Mouse (Mus musculus): ENCODE results near the gene Msn. TPM values are rescaled to one million over a fixed set of nuclear protein-coding genes. Genes with fewer than 3 reads are reported as not detected.

Gene Msn
- polyA plus RNA-seq (2012): 0.85 and 1.0 TPM in 2 replicates

DNA sequence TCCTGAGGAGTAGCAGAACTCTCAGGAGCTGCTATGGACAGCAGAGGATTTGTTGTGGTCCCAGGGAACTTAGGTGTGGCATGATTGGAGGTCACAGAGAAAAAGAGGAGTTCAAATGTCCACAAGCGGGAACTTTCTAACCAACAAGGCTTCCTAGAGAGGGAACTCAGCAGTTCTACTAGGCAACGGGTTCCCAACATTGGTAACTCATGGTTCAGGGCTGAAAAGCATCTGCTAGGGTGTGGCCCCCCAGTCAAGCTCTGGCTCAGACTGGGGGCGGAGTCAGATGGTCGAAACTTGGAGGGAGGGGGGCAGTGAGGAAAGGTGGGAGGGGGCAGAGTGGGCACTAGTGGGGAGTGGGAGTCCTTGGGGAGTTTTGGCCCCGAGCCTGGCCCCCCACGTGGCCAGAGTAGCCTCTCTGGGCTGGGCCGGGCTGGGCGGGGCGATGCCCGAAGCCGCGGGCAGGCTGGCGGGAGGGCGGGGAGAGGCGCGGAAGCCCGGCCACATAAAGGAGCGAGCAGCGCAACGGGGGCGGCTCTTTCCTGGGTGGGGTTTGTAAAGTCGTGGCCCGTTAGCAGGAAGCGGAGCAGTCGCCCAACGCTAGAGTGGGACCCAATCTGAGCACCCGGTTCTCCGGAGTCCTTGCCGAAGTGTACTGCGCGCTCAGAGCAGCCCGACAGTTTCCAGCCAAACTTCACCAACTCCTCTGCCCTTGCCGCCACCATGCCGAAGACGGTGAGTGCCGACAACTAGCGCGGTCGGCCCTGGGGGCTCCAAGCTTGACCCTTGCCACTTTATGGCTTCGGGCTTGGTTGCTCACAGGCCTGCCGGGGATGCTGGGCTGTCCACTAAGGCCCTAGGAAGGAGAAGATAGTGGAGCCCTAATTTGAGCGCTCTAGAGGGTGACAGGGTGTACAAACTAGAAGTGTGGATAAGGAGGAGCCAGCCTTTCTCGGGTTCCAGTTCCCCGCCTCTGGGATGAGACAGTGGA is at the start of gene Msn:
Msn (plus strand) TSS at position 534 of the 991 bp plus-strand sequence.
- Histone ChIP-seq H3K4me1 (ENCODE audit: control insufficient read depth) (peaks cover 27% of the 10 kb centered on the region), H3K27me3 (ENCODE audit: control insufficient read depth) (peaks cover 6% of the 10 kb centered on the region; the same call in 1 of the 2 replicates), H3K9me3 (ENCODE audit: control insufficient read depth, low read length) (no peaks in the 10 kb centered on the region; the same call in 1 of the 2 replicates), H3K4me3 (replicated peaks) (peak within 1 kb of the TSS; percentile 81), H3K36me3 (ENCODE audit: control insufficient read depth) (no peaks in the 10 kb centered on the region)
- TF ChIP-seq TAL1 (IDR thresholded peaks at IDR 0.05; ENCODE audit: low read length): no peak
- no peak for TF ChIP-seq GATA1 (IDR thresholded peaks at IDR 0.05; ENCODE audit: low read length)

DNA sequence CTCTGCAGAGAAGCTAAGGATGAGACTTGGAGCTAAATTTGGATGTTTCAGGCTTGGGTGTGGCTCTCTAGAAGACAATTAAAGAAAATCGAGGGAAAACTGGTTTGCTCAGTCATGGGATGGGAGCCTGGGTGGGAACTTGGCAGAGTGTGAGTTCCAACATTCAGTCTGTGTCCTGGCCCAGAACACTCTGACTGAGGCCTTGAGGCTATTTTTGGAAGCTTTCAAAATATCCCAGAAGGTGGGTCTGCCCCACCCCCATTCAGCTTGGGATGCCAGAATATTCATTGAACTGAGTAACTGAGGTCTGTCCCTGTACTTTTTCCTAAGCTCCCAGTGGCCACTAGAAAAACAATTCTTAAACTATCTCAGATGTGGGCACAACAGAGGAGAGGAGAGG is 43.0 kb upstream of the Msn start:
- H3K27me3 ChIP-seq (ENCODE audit: control insufficient read depth): peaks cover 3% of the 10 kb centered on the region
- H3K36me3 ChIP-seq (ENCODE audit: control insufficient read depth): no peaks in the 10 kb centered on the region
- no peak overlapping the region for H3K4me3 ChIP-seq (replicated peaks)
- TF ChIP-seq GATA1 (IDR thresholded peaks at IDR 0.05; ENCODE audit: low read length): no peak
- TF ChIP-seq TAL1 (IDR thresholded peaks at IDR 0.05; ENCODE audit: low read length): no peak
- H3K4me1 ChIP-seq (ENCODE audit: control insufficient read depth): no peaks in the 10 kb centered on the region
- H3K9me3 ChIP-seq (ENCODE audit: control insufficient read depth, low read length): no peaks in the 10 kb centered on the region

DNA sequence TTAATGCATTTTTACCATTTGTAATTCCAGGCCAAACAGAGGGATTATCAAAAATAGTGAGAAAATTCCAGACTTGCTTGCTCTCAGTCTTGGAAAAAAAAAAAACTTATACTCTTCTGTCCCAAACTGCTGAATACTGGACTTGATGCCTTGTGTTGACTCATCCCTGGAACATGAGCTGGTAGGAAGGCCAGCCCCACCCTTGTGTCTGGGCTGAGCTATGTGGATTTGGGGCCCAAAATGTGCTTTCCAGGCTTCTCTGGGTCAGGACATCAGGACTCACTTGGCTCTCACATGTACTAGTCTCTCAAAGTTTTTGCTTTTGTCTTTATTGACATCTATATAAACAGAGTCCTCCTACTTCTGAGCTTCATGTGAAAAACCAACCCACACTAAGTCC is 18.1 kb upstream of the Msn start:
- H3K4me3 ChIP-seq (replicated peaks): no peak overlapping the region
- H3K9me3 ChIP-seq (ENCODE audit: control insufficient read depth, low read length): no peaks in the 10 kb centered on the region
- TF ChIP-seq TAL1 (IDR thresholded peaks at IDR 0.05; ENCODE audit: low read length) (no peak), GATA1 (IDR thresholded peaks at IDR 0.05; ENCODE audit: low read length) (no peak)
- H3K4me1 ChIP-seq (ENCODE audit: control insufficient read depth): 0 out of 2 replicates have a peak, but pooled peaks cover 2% of the 10 kb centered on the region
- H3K27me3 ChIP-seq (ENCODE audit: control insufficient read depth): no peaks in the 10 kb centered on the region
- no peaks in the 10 kb centered on the region for H3K36me3 ChIP-seq (ENCODE audit: control insufficient read depth)

DNA sequence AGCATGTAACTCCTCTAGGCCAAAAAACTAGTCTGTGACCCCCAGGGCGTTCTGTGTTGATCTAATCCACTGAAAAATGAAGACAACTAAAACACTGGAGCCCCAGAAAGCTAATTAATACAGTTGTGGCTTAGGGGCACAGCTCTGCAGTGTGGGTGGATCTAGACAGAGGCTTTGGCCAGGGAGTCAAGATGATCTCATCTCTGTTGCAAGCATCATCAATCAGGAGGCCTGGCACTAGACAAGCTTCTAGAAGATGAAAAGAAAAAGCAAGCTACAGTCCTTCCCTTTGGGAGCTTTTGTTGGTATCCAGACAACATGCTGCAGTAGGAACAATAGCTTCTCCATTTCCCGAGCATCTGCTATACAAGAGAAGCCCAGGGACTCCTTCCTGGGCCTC is 9.6 kb upstream of the Msn start:
- Histone ChIP-seq H3K27me3 (ENCODE audit: control insufficient read depth) (peaks cover 4% of the 10 kb centered on the region), H3K4me1 (ENCODE audit: control insufficient read depth) (no peaks in the 10 kb centered on the region)
- TF ChIP-seq GATA1 (IDR thresholded peaks at IDR 0.05; ENCODE audit: low read length) (no peak), TAL1 (IDR thresholded peaks at IDR 0.05; ENCODE audit: low read length) (no peak)

DNA sequence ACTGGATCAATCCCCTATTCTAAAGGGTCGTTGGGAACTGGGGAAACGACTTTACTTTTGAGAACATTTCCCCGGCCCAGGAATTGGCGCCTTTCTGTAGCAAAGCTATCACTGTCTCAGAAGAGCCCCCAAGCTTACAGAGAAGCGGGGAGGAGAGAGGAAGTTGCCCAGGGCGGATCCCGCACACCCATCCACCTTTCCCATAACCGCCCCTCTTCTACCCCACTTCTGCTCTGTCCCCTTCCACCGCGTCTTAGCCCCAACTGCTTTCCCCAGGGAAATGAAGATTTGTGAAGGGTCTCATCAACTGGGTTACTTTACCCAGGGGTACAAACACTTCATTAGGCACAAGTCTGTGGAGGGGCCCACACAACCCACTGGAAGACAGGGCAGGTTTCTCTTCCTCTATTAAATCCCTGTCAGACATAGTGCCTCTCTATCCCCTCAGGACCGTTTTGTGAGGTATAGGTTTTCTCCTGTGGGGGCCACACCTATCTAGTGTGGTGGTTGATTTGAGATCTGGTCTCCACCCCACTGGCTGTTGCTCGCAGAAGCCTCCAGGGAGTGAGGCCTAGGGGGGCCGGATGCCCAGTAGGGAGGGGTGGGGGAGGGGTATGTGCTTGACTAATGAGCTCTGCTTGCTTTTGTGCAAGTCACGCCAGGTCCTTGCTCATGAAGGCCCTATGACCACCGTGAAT is 820 bp downstream of the Msn start:
- H3K36me3 ChIP-seq (ENCODE audit: control insufficient read depth): no peaks in the 10 kb centered on the region
- H3K4me1 ChIP-seq (ENCODE audit: control insufficient read depth): peaks cover 27% of the 10 kb centered on the region
- H3K4me3 ChIP-seq (replicated peaks): peak overlapping the region; percentile 81
- peaks cover 6% of the 10 kb centered on the region; the same call in 1 of the 2 replicates for H3K27me3 ChIP-seq (ENCODE audit: control insufficient read depth)
- TF ChIP-seq TAL1 (IDR thresholded peaks at IDR 0.05; ENCODE audit: low read length): no peak
- no peak for TF ChIP-seq GATA1 (IDR thresholded peaks at IDR 0.05; ENCODE audit: low read length)
- no peaks in the 10 kb centered on the region; the same call in 1 of the 2 replicates for H3K9me3 ChIP-seq (ENCODE audit: control insufficient read depth, low read length)

More for the DNA sequence above, 9.6 kb upstream of the Msn start:
- H3K9me3 ChIP-seq (ENCODE audit: control insufficient read depth, low read length): no peaks in the 10 kb centered on the region
- H3K36me3 ChIP-seq (ENCODE audit: control insufficient read depth): no peaks in the 10 kb centered on the region
- no peak overlapping the region for H3K4me3 ChIP-seq (replicated peaks)

DNA sequence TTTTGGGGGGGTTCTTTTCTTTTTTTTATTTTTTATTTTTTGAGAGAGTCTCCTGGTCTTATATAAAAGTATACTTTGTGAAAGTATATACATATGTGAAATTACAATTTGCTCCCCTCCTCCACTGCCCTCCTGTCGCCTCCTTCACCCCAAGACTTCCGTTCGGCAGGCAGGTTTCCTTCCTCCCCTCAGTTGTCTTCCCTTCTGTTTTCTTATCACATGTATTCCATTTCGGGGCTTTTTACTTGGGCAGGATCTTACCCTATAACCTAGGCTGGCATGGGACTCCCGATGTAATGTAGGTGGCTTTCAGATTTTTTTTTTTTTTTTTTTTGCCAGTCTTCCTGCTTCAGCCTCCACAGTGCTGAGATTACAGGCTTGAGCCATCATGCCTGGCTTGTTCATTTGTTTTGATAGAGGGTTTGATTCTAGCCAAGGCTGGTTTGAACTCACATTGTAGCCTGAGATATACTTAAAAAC is 1.7 kb downstream of the Msn start:
- Histone ChIP-seq H3K27me3 (ENCODE audit: control insufficient read depth) (peaks cover 6% of the 10 kb centered on the region; the same call in 1 of the 2 replicates), H3K4me1 (ENCODE audit: control insufficient read depth) (peaks cover 27% of the 10 kb centered on the region), H3K36me3 (ENCODE audit: control insufficient read depth) (no peaks in the 10 kb centered on the region), H3K4me3 (replicated peaks) (peak overlapping the region; percentile 81), H3K9me3 (ENCODE audit: control insufficient read depth, low read length) (no peaks in the 10 kb centered on the region; the same call in 1 of the 2 replicates)
- no peak for TF ChIP-seq TAL1 (IDR thresholded peaks at IDR 0.05; ENCODE audit: low read length)
- TF ChIP-seq GATA1 (IDR thresholded peaks at IDR 0.05; ENCODE audit: low read length): no peak

DNA sequence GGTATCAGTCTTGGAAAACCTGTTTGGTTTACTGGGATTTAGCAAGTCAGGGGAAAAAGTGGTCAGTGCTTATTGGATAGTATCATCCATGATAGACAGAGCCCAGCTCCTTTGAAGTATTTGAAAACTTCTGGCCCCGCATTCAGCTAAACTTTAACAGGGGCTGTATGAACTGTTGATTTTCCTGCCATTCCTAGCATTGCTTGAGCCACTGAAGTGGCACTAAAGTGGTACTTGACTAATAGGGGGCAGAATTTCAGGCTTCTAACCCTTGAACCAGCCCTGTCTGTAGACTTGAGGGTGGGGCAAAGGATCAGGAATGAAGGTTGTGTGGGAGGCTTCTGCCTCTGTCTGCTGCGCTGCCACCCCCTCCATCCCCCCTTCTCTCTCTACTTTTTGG is 3.2 kb downstream of the Msn start:
- TF ChIP-seq TAL1 (IDR thresholded peaks at IDR 0.05; ENCODE audit: low read length) (no peak), GATA1 (IDR thresholded peaks at IDR 0.05; ENCODE audit: low read length) (no peak)
- peaks cover 27% of the 10 kb centered on the region for H3K4me1 ChIP-seq (ENCODE audit: control insufficient read depth)
- no peaks in the 10 kb centered on the region; the same call in 1 of the 2 replicates for H3K9me3 ChIP-seq (ENCODE audit: control insufficient read depth, low read length)
- no peak overlapping the region for H3K4me3 ChIP-seq (replicated peaks)
- peaks cover 6% of the 10 kb centered on the region; the same call in 1 of the 2 replicates for H3K27me3 ChIP-seq (ENCODE audit: control insufficient read depth)
- no peaks in the 10 kb centered on the region for H3K36me3 ChIP-seq (ENCODE audit: control insufficient read depth)

DNA sequence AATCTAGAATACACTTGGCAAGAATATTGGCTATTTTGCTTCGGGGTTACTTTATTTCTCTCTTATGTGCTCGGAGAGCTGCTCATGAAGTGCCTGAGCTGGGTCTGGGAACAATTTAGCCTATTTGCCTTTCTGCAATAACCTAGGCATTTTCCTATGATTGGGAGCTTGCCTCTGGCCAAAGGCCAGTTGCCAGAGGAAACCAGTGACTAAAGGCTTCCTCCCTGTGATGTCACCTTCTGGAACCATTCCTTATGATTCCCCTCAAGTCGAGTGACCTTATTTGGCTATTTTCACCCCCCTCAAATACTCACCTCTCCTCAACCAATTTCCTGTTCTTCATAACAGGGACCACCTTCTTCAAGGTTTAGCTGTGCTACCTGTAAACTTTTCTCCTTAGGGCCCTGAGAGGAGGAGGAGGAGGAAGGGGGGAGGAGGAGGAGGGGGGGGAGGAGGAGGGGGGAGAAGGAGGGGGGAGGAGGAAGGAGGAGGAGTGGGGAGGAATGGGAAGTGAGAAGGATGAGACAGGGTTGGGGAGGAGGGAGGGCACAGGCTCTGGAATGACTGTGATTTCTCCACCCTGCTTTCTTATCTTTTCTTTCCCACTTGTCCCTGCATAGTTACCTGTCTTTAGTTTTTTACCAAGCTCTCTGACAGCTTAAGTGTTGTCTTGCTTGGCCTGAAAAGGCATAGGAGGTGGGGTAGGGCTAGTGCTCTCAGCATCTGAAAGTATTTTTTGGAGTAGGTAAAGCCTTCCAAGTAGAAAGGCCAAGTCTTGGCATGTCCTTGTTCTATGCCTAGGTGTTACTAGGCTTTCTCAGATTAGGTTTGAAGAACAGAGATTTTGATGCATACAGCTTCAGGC is 11.8 kb downstream of the Msn start:
- H3K4me1 ChIP-seq (ENCODE audit: control insufficient read depth): no peaks in the 10 kb centered on the region
- no peaks in the 10 kb centered on the region for H3K9me3 ChIP-seq (ENCODE audit: control insufficient read depth, low read length)
- H3K4me3 ChIP-seq (replicated peaks): no peak overlapping the region
- TF ChIP-seq GATA1 (IDR thresholded peaks at IDR 0.05; ENCODE audit: low read length) (no peak), TAL1 (IDR thresholded peaks at IDR 0.05; ENCODE audit: low read length) (no peak)
- no peaks in the 10 kb centered on the region for H3K27me3 ChIP-seq (ENCODE audit: control insufficient read depth)
- H3K36me3 ChIP-seq (ENCODE audit: control insufficient read depth): no peaks in the 10 kb centered on the region; the same call in none of the 2 replicates

Measured in erythroblast, embryonic 14.5 days (primary cell).